In genomic region chr7:138680530-138680929, GRCm38 (mm10) we compare ENCODE assay signal across 22 mouse cellular contexts.
A peak's percentile ranks its signal among the peaks of the same experiment; 100 is the strongest.
DNase-seq lines count a peak whose midpoint lies in the region; ATAC-seq and TF ChIP-seq lines count a peak whose summit lies in the region.
"Had no signal": no experiment of that assay in that cellular context is flagged by ENCODE, and none has a peak within 500 bp of the region (broad histone marks: within the 10 kb centered on the region; RNA-seq: fewer than 3 reads in every experiment).

No protein-coding gene starts in this region.

- H3K4me3 ChIP-seq in hindbrain, postnatal 0 days (ENCODE audit: low read length): no peak overlapping the region
- no peak overlapping the region for H3K4me3 ChIP-seq in hindbrain, embryonic 16.5 days (ENCODE audit: low read length)
- no peak overlapping the region for H3K4me3 ChIP-seq in kidney, adult 2 months (ENCODE audit: insufficient read depth, low read depth, low read length)
- H3K4me3 ChIP-seq in midbrain, postnatal 0 days (ENCODE audit: low read depth, low read length): no peak overlapping the region
- H3K4me3 ChIP-seq in midbrain, embryonic 10.5 days: no peak overlapping the region
- H3K4me3 ChIP-seq: forebrain, embryonic 10.5 days; heart, embryonic 13.5 days had no signal

- H3K9me3 ChIP-seq in hindbrain, postnatal 0 days (ENCODE audit: low read length): no peaks in the 10 kb centered on the region
- H3K9me3 ChIP-seq in hindbrain, embryonic 16.5 days (ENCODE audit: control insufficient read depth, low read length): no peaks in the 10 kb centered on the region
- no peaks in the 10 kb centered on the region for H3K9me3 ChIP-seq in midbrain, postnatal 0 days (ENCODE audit: low read length)
- no peaks in the 10 kb centered on the region for H3K9me3 ChIP-seq in midbrain, embryonic 10.5 days (replicated peaks)
- H3K9me3 ChIP-seq: forebrain, embryonic 10.5 days; heart, embryonic 13.5 days had no signal

- no peak for ATAC-seq in hindbrain, postnatal 0 days
- ATAC-seq in hindbrain, embryonic 16.5 days: no peak
- ATAC-seq in midbrain, postnatal 0 days (ENCODE audit: low FRiP score): no peak
- ATAC-seq: forebrain, embryonic 14.5 days; Patski had no signal

- no peaks in the 10 kb centered on the region for H3K27me3 ChIP-seq in hindbrain, postnatal 0 days (ENCODE audit: insufficient read depth, low read length)
- no peaks in the 10 kb centered on the region for H3K27me3 ChIP-seq in hindbrain, embryonic 16.5 days (replicated peaks; ENCODE audit: control insufficient read depth, insufficient read depth, low read length)
- no peaks in the 10 kb centered on the region for H3K27me3 ChIP-seq in kidney, adult 2 months (replicated peaks; ENCODE audit: control insufficient read depth, insufficient read depth, low read length)
- no peaks in the 10 kb centered on the region for H3K27me3 ChIP-seq in midbrain, postnatal 0 days (ENCODE audit: insufficient read depth, low read length)
- H3K27me3 ChIP-seq in midbrain, embryonic 10.5 days (ENCODE audit: low read depth, poor library complexity, severe bottlenecking): no peaks in the 10 kb centered on the region
- H3K27me3 ChIP-seq: heart, embryonic 13.5 days; Patski had no signal

- no peak overlapping the region for H3K27ac ChIP-seq in hindbrain, postnatal 0 days
- H3K27ac ChIP-seq in hindbrain, embryonic 16.5 days (ENCODE audit: low read depth, low read length): no peak overlapping the region
- no peak overlapping the region for H3K27ac ChIP-seq in kidney, adult 2 months (ENCODE audit: insufficient read depth, low read depth, low read length)
- no peak overlapping the region for H3K27ac ChIP-seq in midbrain, postnatal 0 days (ENCODE audit: low read depth, low read length)
- no peak overlapping the region for H3K27ac ChIP-seq in midbrain, embryonic 10.5 days (replicated peaks)
- H3K27ac ChIP-seq: forebrain, embryonic 10.5 days; heart, embryonic 13.5 days; hindbrain, embryonic 14.5 days had no signal

- no peaks in the 10 kb centered on the region for H3K4me1 ChIP-seq in hindbrain, postnatal 0 days (ENCODE audit: insufficient read depth, low read length)
- H3K4me1 ChIP-seq in hindbrain, embryonic 16.5 days (ENCODE audit: control insufficient read depth, insufficient read depth, low read depth, low read length): 0 out of 2 replicates have a peak, but pooled peaks cover 2% of the 10 kb centered on the region
- no peaks in the 10 kb centered on the region for H3K4me1 ChIP-seq in kidney, adult 2 months (ENCODE audit: control insufficient read depth, insufficient read depth, low read length)
- no peaks in the 10 kb centered on the region for H3K4me1 ChIP-seq in midbrain, postnatal 0 days (ENCODE audit: insufficient read depth, low read length)
- H3K4me1 ChIP-seq in midbrain, embryonic 10.5 days: no peaks in the 10 kb centered on the region
- H3K4me1 ChIP-seq: forebrain, embryonic 10.5 days; heart, embryonic 13.5 days had no signal

- DNase-seq in hindbrain, postnatal 0 days (ENCODE audit: low spot score): peak; percentile 9
- peak; percentile 19 for DNase-seq in kidney, postnatal 10 days
- no peak for DNase-seq in kidney, adult 2 months
- DNase-seq in midbrain, postnatal 0 days (ENCODE audit: low spot score): no peak
- DNase-seq in midbrain, embryonic 10.5 days (ENCODE audit: low spot score): no peak
- DNase-seq: adrenal gland, postnatal 10 days; adrenal gland, postnatal 36 days; B cell, adult 2 months; cerebellum, adult 18-20 months; cerebellum, adult 9-10 months; cerebellum, postnatal 14 days; gastrocnemius, postnatal 25 days; heart, adult 18-20 months; heart, postnatal 14 days; heart, postnatal 4 days had no signal

- TF ChIP-seq CTCF in hindbrain, postnatal 0 days (IDR thresholded peaks at IDR 0.05; ENCODE audit: low read depth): 0 out of 2 replicates have a peak, but pooled peaks have one; percentile 39
- no peak for TF ChIP-seq CTCF in kidney, adult 2 months (conservative IDR thresholded peaks at IDR 0.05; ENCODE audit: insufficient read depth, insufficient read length, low read depth, low read length)
- peak; percentile 55 for TF ChIP-seq CTCF in midbrain, postnatal 0 days (IDR thresholded peaks at IDR 0.05)

- no peaks in the 10 kb centered on the region for H3K36me3 ChIP-seq in hindbrain, postnatal 0 days (ENCODE audit: insufficient read depth, low read length)
- H3K36me3 ChIP-seq in hindbrain, embryonic 16.5 days (ENCODE audit: control insufficient read depth, insufficient read depth, low read length): no peaks in the 10 kb centered on the region
- H3K36me3 ChIP-seq in kidney, adult 2 months (ENCODE audit: control insufficient read depth, insufficient read depth, low read length): no peaks in the 10 kb centered on the region
- no peaks in the 10 kb centered on the region for H3K36me3 ChIP-seq in midbrain, postnatal 0 days (ENCODE audit: insufficient read depth, low read length)
- no peaks in the 10 kb centered on the region for H3K36me3 ChIP-seq in midbrain, embryonic 10.5 days
- H3K36me3 ChIP-seq: forebrain, embryonic 10.5 days; G1E; heart, embryonic 13.5 days had no signal

- no peak overlapping the region for H3K4me2 ChIP-seq in hindbrain, postnatal 0 days (ENCODE audit: low read depth, low read length)
- no peak overlapping the region for H3K4me2 ChIP-seq in hindbrain, embryonic 16.5 days (ENCODE audit: low read length)
- H3K4me2 ChIP-seq in midbrain, postnatal 0 days (ENCODE audit: low read depth, low read length, poor library complexity, severe bottlenecking): no peak overlapping the region
- H3K4me2 ChIP-seq: heart, embryonic 13.5 days; hindbrain, embryonic 14.5 days had no signal

- no peak for TF ChIP-seq POLR2A in kidney, adult 2 months (IDR thresholded peaks at IDR 0.05; ENCODE audit: low read depth, low read length)

- no peak overlapping the region for H3K9ac ChIP-seq in hindbrain, postnatal 0 days (replicated peaks; ENCODE audit: low read length)
- no peak overlapping the region for H3K9ac ChIP-seq in hindbrain, embryonic 16.5 days (ENCODE audit: low read depth, low read length)
- H3K9ac ChIP-seq in midbrain, postnatal 0 days (replicated peaks; ENCODE audit: low read length, poor library complexity, severe bottlenecking): no peak overlapping the region
- H3K9ac ChIP-seq: heart, embryonic 13.5 days; hindbrain, embryonic 14.5 days had no signal

- 85% methylated on average over 5 of the region's 5 CpGs for WGBS in hindbrain, postnatal 0 days
- 84% methylated on average over 5 of the region's 5 CpGs for WGBS in hindbrain, embryonic 16.5 days
- WGBS in kidney, adult 2 months: 71% methylated on average over 5 of the region's 5 CpGs
- WGBS in midbrain, postnatal 0 days: 83% methylated on average over 5 of the region's 5 CpGs
- 87% methylated on average over 5 of the region's 5 CpGs for whole genome bisulfite sequencing in midbrain, embryonic 10.5 days

Comparison
In these comparisons a context has a peak if more than half of its experiments do, and no peak if none do; other contexts are left out.
1. DNase-seq: peak in hindbrain, postnatal 0 days (single experiment) and kidney, postnatal 10 days (single experiment); none in kidney, adult 2 months (single experiment), midbrain, postnatal 0 days (single experiment) and midbrain, embryonic 10.5 days (single experiment).